Mouse (Mus musculus) embryo, embryonic 10 days (tissue): Measurements from ENCODE around the gene Gatad1.
"Not testable (repeated sequence)": the region's sequence is repeated elsewhere in the genome, so short reads cannot be mapped to it uniquely, and the experiment has no call there.

Experiments
- DNase-seq: peaks from one replicate; pipeline ENCODE4 v3.0.0-alpha.2; 2015; ENCODE audit warnings: low spot score

The Gatad1 gene

GRCm38 (mm10) chr5:3633951-3634350, 23.0 kb downstream of the Gatad1 start:
- no peak for DNase-seq

- DNase-seq = no peak
Observed at GRCm38 (mm10) chr5:3633315-3633714, 23.7 kb downstream of the Gatad1 start.

GRCm38 (mm10) chr5:3632285-3632684, 24.7 kb downstream of the Gatad1 start:
- no peak for DNase-seq

GRCm38 (mm10) chr5:3631512-3632271, 25.3 kb downstream of the Gatad1 start:
- DNase-seq = no peak

GRCm38 (mm10) chr5:3630055-3630454, 26.9 kb downstream of the Gatad1 start:
- DNase-seq = no peak

- no peak for DNase-seq
Observed at GRCm38 (mm10) chr5:3620486-3620885, 36.5 kb downstream of the Gatad1 start.

- not testable (repeated sequence) for DNase-seq
Observed at GRCm38 (mm10) chr5:3611835-3612234, 45.1 kb downstream of the Gatad1 start.

GRCm38 (mm10) chr5:3609241-3609640, 47.7 kb downstream of the Gatad1 start:
- DNase-seq = no peak

GRCm38 (mm10) chr5:3607114-3607513, 49.9 kb downstream of the Gatad1 start:
- DNase-seq = no peak

- DNase-seq = no peak
Observed at GRCm38 (mm10) chr5:3600790-3601189, 56.2 kb downstream of the Gatad1 start.

GRCm38 (mm10) chr5:3600298-3600697, 56.7 kb downstream of the Gatad1 start:
- DNase-seq = no peak

- no peak for DNase-seq
Observed at GRCm38 (mm10) chr5:3598766-3599165, 58.2 kb downstream of the Gatad1 start.

- no peak for DNase-seq
Observed at GRCm38 (mm10) chr5:3597171-3597570, 59.8 kb downstream of the Gatad1 start.

GRCm38 (mm10) chr5:3596399-3596766, 60.6 kb downstream of the Gatad1 start, which contains the start of gene Rbm48:
TSS of gene Rbm48 (minus strand) at chr5:3596585.
- DNase-seq = peak; percentile 87

GRCm38 (mm10) chr5:3595693-3596398, 61.1 kb downstream of the Gatad1 start, which contains the start of gene Pex1:
TSS of gene Pex1 (plus strand) at chr5:3596066.
- peak; percentile 99 for DNase-seq
